Mouse (Mus musculus) spleen, adult 12 weeks (tissue): ENCODE measurements around the gene Gm12666.
"Not testable (repeated sequence)": the region's sequence is repeated elsewhere in the genome, so short reads cannot be mapped to it uniquely, and the experiment has no call there.

Experiments used
- DNase-seq: peaks from one replicate; pipeline ENCODE4 v3.0.0; 2022; ENCODE audit warnings: low spot score

Gm12666 gene

GRCm38 (mm10) chr4:92191649-92192048 lies at the start of gene Gm12666:
Gene Gm12666 (minus strand): TSS chr4:92191749.
- not testable (repeated sequence) for DNase-seq

- DNase-seq = no peak
Observed at GRCm38 (mm10) chr4:92226326-92226725, 34.8 kb upstream of the Gm12666 start.

- DNase-seq = no peak
Observed at GRCm38 (mm10) chr4:92216286-92216685, 24.7 kb upstream of the Gm12666 start.

GRCm38 (mm10) chr4:92152646-92153045 lies 38.9 kb downstream of the Gm12666 start:
- DNase-seq = no peak

- DNase-seq = no peak
Observed at GRCm38 (mm10) chr4:92147134-92147533, 44.4 kb downstream of the Gm12666 start, which contains the start of gene Izumo3. Gene Izumo3 (minus strand): TSS chr4:92147234.
